Comparison of ENCODE assay signal across 8 mouse cellular contexts in the genomic region with DNA sequence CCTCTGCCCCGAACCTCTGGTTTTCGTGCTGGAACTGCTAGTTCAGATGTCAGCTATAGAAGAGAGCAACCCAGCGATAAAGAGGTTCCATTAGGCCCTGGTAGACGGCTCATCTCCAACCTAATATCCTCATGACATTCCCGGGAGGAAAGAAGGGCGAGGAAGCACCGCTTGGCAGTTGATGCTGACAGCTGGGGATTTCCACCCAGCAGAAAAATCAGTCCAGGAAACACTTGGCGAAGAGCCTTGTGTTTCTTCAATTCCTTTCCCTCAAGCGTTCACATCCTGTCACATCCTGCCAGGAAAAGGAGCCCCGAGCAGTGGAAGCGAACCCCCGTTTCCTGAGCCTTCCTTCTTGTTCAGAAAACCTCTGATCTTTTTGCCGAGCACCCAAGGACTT. TPM values are rescaled to one million over a fixed set of nuclear protein-coding genes. Genes with fewer than 3 reads are reported as not detected.
DNase-seq lines count a peak whose midpoint lies in the region; ATAC-seq lines count a peak whose summit lies in the region.

No protein-coding gene starts in this region.

- no peak overlapping the region for H3K27ac ChIP-seq in liver, embryonic 15.5 days (replicated peaks)
- peak overlapping the region; percentile 76 for H3K27ac ChIP-seq in heart, embryonic 15.5 days
- H3K27ac ChIP-seq in stomach, embryonic 15.5 days: peak overlapping the region; percentile 60; the same call in 1 of the 2 replicates

- ATAC-seq in liver, embryonic 15.5 days (ENCODE audit: insufficient read depth): 0 out of 2 replicates have a peak, but pooled peaks have one; percentile 13
- peak; percentile 55 for ATAC-seq in heart, embryonic 15.5 days (replicated peaks; ENCODE audit: insufficient number of reproducible peaks, insufficient read depth, low FRiP score, low read depth)
- no peak for ATAC-seq in stomach, embryonic 15.5 days (ENCODE audit: insufficient read depth, low FRiP score, low read depth)

- peaks cover 4% of the 10 kb centered on the region; the same call in 1 of the 2 replicates for H3K27me3 ChIP-seq in liver, embryonic 15.5 days
- no peaks in the 10 kb centered on the region for H3K27me3 ChIP-seq in heart, embryonic 15.5 days
- 0 out of 2 replicates have a peak, but pooled peaks cover 3% of the 10 kb centered on the region for H3K27me3 ChIP-seq in stomach, embryonic 15.5 days (replicated peaks)

- no peaks in the 10 kb centered on the region for H3K9me3 ChIP-seq in liver, embryonic 15.5 days (replicated peaks)
- H3K9me3 ChIP-seq in heart, embryonic 15.5 days (replicated peaks): no peaks in the 10 kb centered on the region
- H3K9me3 ChIP-seq in stomach, embryonic 15.5 days: no peaks in the 10 kb centered on the region

- no peak for DNase-seq in liver
- peak; percentile 47 for DNase-seq in cerebellum, adult 9-10 months
- peak; percentile 5 to 18 for DNase-seq in layer of hippocampus, adult 8-10 months (ENCODE audit: low spot score in 2 of 2)
- DNase-seq in thymus, postnatal 14 days: no peak
- DNase-seq in yolk sac, embryonic 10.5 days (ENCODE audit: low spot score): no peak

- peaks cover 38% of the 10 kb centered on the region for H3K4me1 ChIP-seq in liver, embryonic 15.5 days (replicated peaks)
- H3K4me1 ChIP-seq in heart, embryonic 15.5 days (replicated peaks): peaks cover 22% of the 10 kb centered on the region
- no peaks in the 10 kb centered on the region for H3K4me1 ChIP-seq in stomach, embryonic 15.5 days

- no peaks in the 10 kb centered on the region for H3K36me3 ChIP-seq in liver, embryonic 15.5 days (replicated peaks)
- no peaks in the 10 kb centered on the region for H3K36me3 ChIP-seq in heart, embryonic 15.5 days
- H3K36me3 ChIP-seq in stomach, embryonic 15.5 days: no peaks in the 10 kb centered on the region

- H3K4me3 ChIP-seq in liver, embryonic 15.5 days (replicated peaks): no peak overlapping the region
- H3K4me3 ChIP-seq in heart, embryonic 15.5 days: no peak overlapping the region
- H3K4me3 ChIP-seq in stomach, embryonic 15.5 days (replicated peaks): no peak overlapping the region

- H3K9ac ChIP-seq in liver, embryonic 15.5 days: no peak overlapping the region
- H3K9ac ChIP-seq in heart, embryonic 15.5 days: no peak overlapping the region
- no peak overlapping the region for H3K9ac ChIP-seq in stomach, embryonic 15.5 days

- H3K4me2 ChIP-seq in liver, embryonic 15.5 days: no peak overlapping the region
- peak overlapping the region; percentile 48 for H3K4me2 ChIP-seq in heart, embryonic 15.5 days
- no peak overlapping the region; the same call in 1 of the 2 replicates for H3K4me2 ChIP-seq in stomach, embryonic 15.5 days

- WGBS in liver, embryonic 15.5 days (ENCODE audit: insufficient replicate concordance): 30% methylated on average over 13 of the region's 13 CpGs
- WGBS in heart, embryonic 15.5 days: 30% methylated on average over 13 of the region's 13 CpGs
- WGBS in stomach, embryonic 15.5 days: 45% methylated on average over 13 of the region's 13 CpGs

RNA-seq across cellular contexts. Expression of gene Metap2, which starts 22.3 kb away (rescaled TPM):
- polyA plus RNA-seq in liver, embryonic 15.5 days (2015; fragmentation: Nextera tagmentation; extraction: Ambion mirVana): 150 and 162 TPM in 2 replicates
- polyA plus RNA-seq in heart, embryonic 15.5 days (2015; fragmentation: Nextera tagmentation; extraction: Ambion mirVana): 143 and 156 TPM in 2 replicates
- 100 to 1,000 TPM; 105 to 123 (median 120) TPM for total RNA-seq in layer of hippocampus, adult 8-10 months (2022)
- 179 and 189 TPM in 2 replicates for polyA plus RNA-seq in stomach, embryonic 15.5 days (2015; fragmentation: Nextera tagmentation; extraction: Ambion mirVana)

Comparison
In these comparisons a context has a peak if more than half of its experiments do, and no peak if none do; other contexts are left out.
1. DNase-seq: peak in cerebellum, adult 9-10 months (single experiment) and layer of hippocampus, adult 8-10 months (2 of 2); none in liver (single experiment), thymus, postnatal 14 days (single experiment) and yolk sac, embryonic 10.5 days (single experiment).